Mouse (Mus musculus): Measurements from ENCODE around the gene Rabgap1l. TPM values are rescaled to one million over a fixed set of nuclear protein-coding genes. Genes with fewer than 3 reads are reported as not detected.

Rabgap1l gene
- polyA plus RNA-seq, 1 experiment from 2014 or later, result 41.7 TPM

GRCm38 (mm10) chr1:160301156-160301555, 491.9 kb downstream of the Rabgap1l start:
- DNase-seq (ENCODE audit: low spot score) (no peak), ATAC-seq (ENCODE audit: low FRiP score) (no peak)
- no peaks in the 10 kb centered on the region for H3K4me1 ChIP-seq (replicated peaks; ENCODE audit: control insufficient read depth, insufficient read depth, low read length)
- WGBS, result 90% methylated on average over 6 of the region's 6 CpGs
- no peaks in the 10 kb centered on the region for H3K9me3 ChIP-seq (ENCODE audit: control insufficient read depth, low read length)
- H3K36me3 ChIP-seq (replicated peaks; ENCODE audit: control insufficient read depth, insufficient read depth), result no peaks in the 10 kb centered on the region
- no peak overlapping the region for H3K4me3 ChIP-seq (replicated peaks; ENCODE audit: low read length)
- no peak overlapping the region for H3K4me2 ChIP-seq (replicated peaks)
- H3K9ac ChIP-seq, result no peak overlapping the region
- no peak overlapping the region for H3K27ac ChIP-seq
- H3K27me3 ChIP-seq (ENCODE audit: control insufficient read depth, insufficient read depth, low read length), result no peaks in the 10 kb centered on the region

- WGBS, result 86% methylated on average over 2 of the region's 2 CpGs
- Histone ChIP-seq H3K27ac (no peak overlapping the region), H3K4me1 (replicated peaks; ENCODE audit: control insufficient read depth, insufficient read depth, low read length) (no peaks in the 10 kb centered on the region), H3K4me2 (replicated peaks) (no peak overlapping the region), H3K9me3 (ENCODE audit: control insufficient read depth, low read length) (no peaks in the 10 kb centered on the region), H3K36me3 (replicated peaks; ENCODE audit: control insufficient read depth, insufficient read depth) (no peaks in the 10 kb centered on the region), H3K9ac (no peak overlapping the region), H3K4me3 (replicated peaks; ENCODE audit: low read length) (no peak overlapping the region), H3K27me3 (ENCODE audit: control insufficient read depth, insufficient read depth, low read length) (no peaks in the 10 kb centered on the region)
- no peak for ATAC-seq (ENCODE audit: low FRiP score)
- no peak for DNase-seq (ENCODE audit: low spot score)
Observed at GRCm38 (mm10) chr1:160300704-160301103, 492.3 kb downstream of the Rabgap1l start.

- no peaks in the 10 kb centered on the region for H3K4me1 ChIP-seq (replicated peaks; ENCODE audit: control insufficient read depth, insufficient read depth, low read length)
- H3K9me3 ChIP-seq (ENCODE audit: control insufficient read depth, low read length), result no peaks in the 10 kb centered on the region
- no peaks in the 10 kb centered on the region for H3K27me3 ChIP-seq (ENCODE audit: control insufficient read depth, insufficient read depth, low read length)
- no peak overlapping the region for H3K4me3 ChIP-seq (replicated peaks; ENCODE audit: low read length)
- H3K36me3 ChIP-seq (replicated peaks; ENCODE audit: control insufficient read depth, insufficient read depth), result no peaks in the 10 kb centered on the region
- ATAC-seq (ENCODE audit: low FRiP score) (no peak), DNase-seq (ENCODE audit: low spot score) (no peak)
- no peak overlapping the region for H3K27ac ChIP-seq
- no peak overlapping the region for H3K9ac ChIP-seq
- WGBS, result 91% methylated on average over 4 of the region's 4 CpGs
- H3K4me2 ChIP-seq (replicated peaks), result no peak overlapping the region
Observed at GRCm38 (mm10) chr1:160299979-160300378, 493.0 kb downstream of the Rabgap1l start.

GRCm38 (mm10) chr1:160298893-160299292, 494.1 kb downstream of the Rabgap1l start:
- Histone ChIP-seq H3K9ac (no peak overlapping the region), H3K27ac (no peak overlapping the region), H3K4me2 (replicated peaks) (no peak overlapping the region), H3K27me3 (ENCODE audit: control insufficient read depth, insufficient read depth, low read length) (no peaks in the 10 kb centered on the region), H3K36me3 (replicated peaks; ENCODE audit: control insufficient read depth, insufficient read depth) (no peaks in the 10 kb centered on the region), H3K4me3 (replicated peaks; ENCODE audit: low read length) (no peak overlapping the region), H3K4me1 (replicated peaks; ENCODE audit: control insufficient read depth, insufficient read depth, low read length) (no peaks in the 10 kb centered on the region), H3K9me3 (ENCODE audit: control insufficient read depth, low read length) (no peaks in the 10 kb centered on the region)
- WGBS, result 82% methylated on average over 1 of the region's 1 CpGs
- DNase-seq (ENCODE audit: low spot score) (no peak), ATAC-seq (ENCODE audit: low FRiP score) (no peak)

- no peaks in the 10 kb centered on the region for H3K9me3 ChIP-seq (ENCODE audit: control insufficient read depth, low read length)
- H3K36me3 ChIP-seq (replicated peaks; ENCODE audit: control insufficient read depth, insufficient read depth), result no peaks in the 10 kb centered on the region
- no peak overlapping the region for H3K9ac ChIP-seq
- no peak overlapping the region for H3K4me3 ChIP-seq (replicated peaks; ENCODE audit: low read length)
- H3K4me1 ChIP-seq (replicated peaks; ENCODE audit: control insufficient read depth, insufficient read depth, low read length), result no peaks in the 10 kb centered on the region
- WGBS, result 85% methylated on average over 3 of the region's 3 CpGs
- ATAC-seq (ENCODE audit: low FRiP score) (no peak), DNase-seq (ENCODE audit: low spot score) (no peak)
- no peak overlapping the region for H3K4me2 ChIP-seq (replicated peaks)
- no peaks in the 10 kb centered on the region for H3K27me3 ChIP-seq (ENCODE audit: control insufficient read depth, insufficient read depth, low read length)
- no peak overlapping the region for H3K27ac ChIP-seq
Observed at GRCm38 (mm10) chr1:160297701-160298100, 495.3 kb downstream of the Rabgap1l start.

- ATAC-seq (ENCODE audit: low FRiP score), result no peak
- H3K4me3 ChIP-seq (replicated peaks; ENCODE audit: low read length), result no peak overlapping the region
- no peaks in the 10 kb centered on the region for H3K36me3 ChIP-seq (replicated peaks; ENCODE audit: control insufficient read depth, insufficient read depth)
- WGBS, result 92% methylated on average over 1 of the region's 1 CpGs
- no peak overlapping the region for H3K27ac ChIP-seq
- no peaks in the 10 kb centered on the region for H3K27me3 ChIP-seq (ENCODE audit: control insufficient read depth, insufficient read depth, low read length)
- no peak overlapping the region for H3K4me2 ChIP-seq (replicated peaks)
- no peak overlapping the region for H3K9ac ChIP-seq
- no peaks in the 10 kb centered on the region for H3K9me3 ChIP-seq (ENCODE audit: control insufficient read depth, low read length)
- no peak for DNase-seq (ENCODE audit: low spot score)
- no peaks in the 10 kb centered on the region for H3K4me1 ChIP-seq (replicated peaks; ENCODE audit: control insufficient read depth, insufficient read depth, low read length)
Observed at GRCm38 (mm10) chr1:160295323-160295722, 497.7 kb downstream of the Rabgap1l start.

GRCm38 (mm10) chr1:160293488-160293887, 499.5 kb downstream of the Rabgap1l start:
- Histone ChIP-seq H3K27me3 (ENCODE audit: control insufficient read depth, insufficient read depth, low read length) (no peaks in the 10 kb centered on the region), H3K27ac (no peak overlapping the region), H3K9me3 (ENCODE audit: control insufficient read depth, low read length) (no peaks in the 10 kb centered on the region), H3K9ac (no peak overlapping the region), H3K4me1 (replicated peaks; ENCODE audit: control insufficient read depth, insufficient read depth, low read length) (no peaks in the 10 kb centered on the region), H3K36me3 (replicated peaks; ENCODE audit: control insufficient read depth, insufficient read depth) (no peaks in the 10 kb centered on the region), H3K4me3 (replicated peaks; ENCODE audit: low read length) (no peak overlapping the region), H3K4me2 (replicated peaks) (no peak overlapping the region)
- 81% methylated on average over 3 of the region's 3 CpGs for WGBS
- ATAC-seq (ENCODE audit: low FRiP score), result no peak
- no peak for DNase-seq (ENCODE audit: low spot score)

GRCm38 (mm10) chr1:160292058-160292457, 501.0 kb downstream of the Rabgap1l start:
- no peak overlapping the region for H3K27ac ChIP-seq
- no peaks in the 10 kb centered on the region for H3K27me3 ChIP-seq (ENCODE audit: control insufficient read depth, insufficient read depth, low read length)
- H3K9me3 ChIP-seq (ENCODE audit: control insufficient read depth, low read length), result no peaks in the 10 kb centered on the region
- DNase-seq (ENCODE audit: low spot score), result no peak
- no peaks in the 10 kb centered on the region for H3K36me3 ChIP-seq (replicated peaks; ENCODE audit: control insufficient read depth, insufficient read depth)
- peaks cover 5% of the 10 kb centered on the region for H3K4me1 ChIP-seq (replicated peaks; ENCODE audit: control insufficient read depth, insufficient read depth, low read length)
- 87% methylated on average over 2 of the region's 2 CpGs for WGBS
- H3K4me3 ChIP-seq (replicated peaks; ENCODE audit: low read length), result no peak overlapping the region
- H3K9ac ChIP-seq, result no peak overlapping the region
- no peak overlapping the region for H3K4me2 ChIP-seq (replicated peaks)
- no peak for ATAC-seq (ENCODE audit: low FRiP score)

- WGBS, result 47% methylated on average over 9 of the region's 9 CpGs
- Histone ChIP-seq H3K4me3 (replicated peaks; ENCODE audit: low read length) (no peak overlapping the region), H3K9me3 (ENCODE audit: control insufficient read depth, low read length) (no peaks in the 10 kb centered on the region), H3K27ac (no peak overlapping the region), H3K9ac (no peak overlapping the region), H3K4me1 (replicated peaks; ENCODE audit: control insufficient read depth, insufficient read depth, low read length) (peaks cover 13% of the 10 kb centered on the region), H3K36me3 (replicated peaks; ENCODE audit: control insufficient read depth, insufficient read depth) (no peaks in the 10 kb centered on the region), H3K4me2 (replicated peaks) (no peak overlapping the region), H3K27me3 (ENCODE audit: control insufficient read depth, insufficient read depth, low read length) (no peaks in the 10 kb centered on the region)
- DNase-seq (ENCODE audit: low spot score), result no peak
- ATAC-seq (ENCODE audit: low FRiP score), result no peak
Observed at GRCm38 (mm10) chr1:160290242-160290641, 502.8 kb downstream of the Rabgap1l start.

- H3K27me3 ChIP-seq (ENCODE audit: control insufficient read depth, insufficient read depth, low read length), result no peaks in the 10 kb centered on the region
- peak overlapping the region; percentile 32 for H3K4me2 ChIP-seq (replicated peaks)
- H3K9me3 ChIP-seq (ENCODE audit: control insufficient read depth, low read length), result no peaks in the 10 kb centered on the region
- no peak for DNase-seq (ENCODE audit: low spot score)
- peak overlapping the region; percentile 82 for H3K27ac ChIP-seq
- H3K9ac ChIP-seq, result peak overlapping the region; percentile 42; the same call in 1 of the 2 replicates
- no peak overlapping the region for H3K4me3 ChIP-seq (replicated peaks; ENCODE audit: low read length)
- 38% methylated on average over 5 of the region's 5 CpGs for WGBS
- H3K36me3 ChIP-seq (replicated peaks; ENCODE audit: control insufficient read depth, insufficient read depth), result no peaks in the 10 kb centered on the region
- peak; percentile 80; the same call in 1 of the 2 replicates for ATAC-seq (ENCODE audit: low FRiP score)
- H3K4me1 ChIP-seq (replicated peaks; ENCODE audit: control insufficient read depth, insufficient read depth, low read length), result peaks cover 13% of the 10 kb centered on the region
Observed at GRCm38 (mm10) chr1:160287058-160287645, 505.9 kb downstream of the Rabgap1l start.

Data from hindbrain, embryonic 14.5 days (tissue).